ENCODE assay signal across 11 mouse cellular contexts in the genomic region with DNA sequence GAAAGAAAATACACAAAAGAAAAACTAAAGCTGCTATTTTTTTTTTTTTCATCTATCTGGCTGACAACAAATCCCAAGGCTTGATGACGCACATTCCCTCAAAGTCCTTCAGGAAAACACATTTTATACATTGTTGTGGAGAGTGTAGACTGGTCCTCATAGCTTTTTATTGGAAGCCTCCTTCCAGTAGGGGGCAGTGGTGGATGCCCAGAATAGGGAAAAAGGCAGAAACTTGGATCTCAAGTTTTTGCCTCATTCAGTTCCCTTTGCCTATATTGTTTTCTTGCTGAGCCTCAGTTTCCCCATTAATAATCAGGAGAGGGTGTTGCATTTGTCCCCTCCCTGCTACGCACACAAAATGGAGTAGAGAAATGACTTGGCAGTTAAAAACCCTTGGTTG. TPM values are rescaled to one million over a fixed set of nuclear protein-coding genes. Genes with fewer than 3 reads are reported as not detected.
DNase-seq lines count a peak whose midpoint lies in the region; ATAC-seq and TF ChIP-seq lines count a peak whose summit lies in the region.
"Had no signal": no experiment of that assay in that cellular context is flagged by ENCODE, and none has a peak within 500 bp of the region (broad histone marks: within the 10 kb centered on the region; RNA-seq: fewer than 3 reads in every experiment).

No protein-coding gene starts in this region.

- H3K4me3 ChIP-seq in forebrain, embryonic 15.5 days: no peak overlapping the region
- H3K4me3 ChIP-seq in forebrain, embryonic 14.5 days (ENCODE audit: low read depth, low read length): no peak overlapping the region
- no peak overlapping the region for H3K4me3 ChIP-seq in lung, postnatal 0 days (ENCODE audit: low read depth, low read length)
- no peak overlapping the region for H3K4me3 ChIP-seq in midbrain, embryonic 16.5 days (ENCODE audit: low read depth, low read length)
- H3K4me3 ChIP-seq: lung, embryonic 15.5 days had no signal

- no peak for TF ChIP-seq EP300 in lung, postnatal 0 days (IDR thresholded peaks at IDR 0.05)

- H3K27ac ChIP-seq in forebrain, embryonic 15.5 days (replicated peaks): 0 out of 2 replicates have a peak overlapping the region, but pooled peaks have one; percentile 67
- H3K27ac ChIP-seq in forebrain, embryonic 14.5 days (ENCODE audit: low read depth, low read length): no peak overlapping the region
- no peak overlapping the region for H3K27ac ChIP-seq in lung, postnatal 0 days (ENCODE audit: low read length)
- peak overlapping the region; percentile 74; the same call in 1 of the 2 replicates for H3K27ac ChIP-seq in midbrain, embryonic 16.5 days (ENCODE audit: low read length)
- H3K27ac ChIP-seq: lung, embryonic 15.5 days had no signal

- H3K4me1 ChIP-seq in forebrain, embryonic 15.5 days: peaks cover 16% of the 10 kb centered on the region
- H3K4me1 ChIP-seq in forebrain, embryonic 14.5 days (ENCODE audit: control insufficient read depth, insufficient read depth, low read length): peaks cover 11% of the 10 kb centered on the region
- H3K4me1 ChIP-seq in lung, postnatal 0 days (ENCODE audit: insufficient read depth, low read depth, low read length): peaks cover 4% of the 10 kb centered on the region; the same call in 1 of the 2 replicates
- H3K4me1 ChIP-seq in midbrain, embryonic 16.5 days (ENCODE audit: control insufficient read depth, insufficient read depth, low read length): peaks cover 12% of the 10 kb centered on the region

- no peak for ATAC-seq in forebrain, embryonic 15.5 days (replicated peaks)
- no peak for ATAC-seq in forebrain, embryonic 14.5 days
- no peak for ATAC-seq in lung, postnatal 0 days
- no peak for ATAC-seq in midbrain, embryonic 16.5 days

- H3K27me3 ChIP-seq in forebrain, embryonic 15.5 days: no peaks in the 10 kb centered on the region; the same call in 1 of the 2 replicates
- H3K27me3 ChIP-seq in forebrain, embryonic 14.5 days (replicated peaks; ENCODE audit: control insufficient read depth, insufficient read depth, low read length): no peaks in the 10 kb centered on the region
- H3K27me3 ChIP-seq in lung, postnatal 0 days (replicated peaks; ENCODE audit: insufficient read depth, low read length): no peaks in the 10 kb centered on the region
- H3K27me3 ChIP-seq in midbrain, embryonic 16.5 days (ENCODE audit: control insufficient read depth, insufficient read depth, low read depth, low read length): no peaks in the 10 kb centered on the region
- H3K27me3 ChIP-seq: lung, embryonic 15.5 days had no signal

- no peak for TF ChIP-seq POLR2A in brain, embryonic 14.5 days (IDR thresholded peaks at IDR 0.05; ENCODE audit: borderline replicate concordance, extremely low read depth, insufficient read depth, insufficient read length, poor library complexity, severe bottlenecking)

- no peak overlapping the region for H3K9ac ChIP-seq in forebrain, embryonic 15.5 days (replicated peaks)
- no peak overlapping the region for H3K9ac ChIP-seq in forebrain, embryonic 14.5 days (ENCODE audit: low read length)
- no peak overlapping the region for H3K9ac ChIP-seq in lung, postnatal 0 days (replicated peaks; ENCODE audit: low read depth)
- no peak overlapping the region for H3K9ac ChIP-seq in midbrain, embryonic 16.5 days (ENCODE audit: low read depth, low read length)
- H3K9ac ChIP-seq: lung, embryonic 15.5 days had no signal

- no peak for DNase-seq in forebrain, embryonic 14.5 days (ENCODE audit: low spot score)
- DNase-seq in lung, postnatal 0 days (ENCODE audit: low spot score): no peak
- DNase-seq in lung, postnatal 36 days: no peak
- DNase-seq in brain, embryonic 14.5 days (ENCODE audit: low read depth): no peak
- DNase-seq in kidney, postnatal 25 days: no peak
- no peak for DNase-seq in cerebellum, adult 18-20 months
- DNase-seq: adrenal gland, postnatal 36 days; layer of hippocampus, adult 9-11 months had no signal

- 93% methylated on average over 2 of the region's 2 CpGs for WGBS in forebrain, embryonic 15.5 days
- 97% methylated on average over 2 of the region's 2 CpGs for WGBS in forebrain, embryonic 14.5 days
- 94% methylated on average over 2 of the region's 2 CpGs for WGBS in lung, postnatal 0 days
- WGBS in midbrain, embryonic 16.5 days: 90% methylated on average over 2 of the region's 2 CpGs

- no peak overlapping the region for H3K4me2 ChIP-seq in forebrain, embryonic 15.5 days (replicated peaks)
- H3K4me2 ChIP-seq in forebrain, embryonic 14.5 days (ENCODE audit: low read length): no peak overlapping the region
- H3K4me2 ChIP-seq in lung, postnatal 0 days (replicated peaks; ENCODE audit: low read depth, low read length): no peak overlapping the region
- no peak overlapping the region for H3K4me2 ChIP-seq in midbrain, embryonic 16.5 days (ENCODE audit: low read length)
- H3K4me2 ChIP-seq: lung, embryonic 15.5 days had no signal

- H3K36me3 ChIP-seq in forebrain, embryonic 15.5 days: no peaks in the 10 kb centered on the region
- no peaks in the 10 kb centered on the region for H3K36me3 ChIP-seq in forebrain, embryonic 14.5 days (ENCODE audit: control insufficient read depth, insufficient read depth, low read length)
- H3K36me3 ChIP-seq in lung, postnatal 0 days (ENCODE audit: insufficient read depth, low read length): no peaks in the 10 kb centered on the region
- H3K36me3 ChIP-seq in midbrain, embryonic 16.5 days (ENCODE audit: control insufficient read depth, insufficient read depth, low read length): no peaks in the 10 kb centered on the region
- H3K36me3 ChIP-seq: lung, embryonic 15.5 days had no signal

- TF ChIP-seq CTCF in lung, postnatal 0 days (IDR thresholded peaks at IDR 0.05): peak; percentile 47
- peak; percentile 44; the same call in 1 of the 2 replicates for TF ChIP-seq CTCF in brain, embryonic 14.5 days (IDR thresholded peaks at IDR 0.05; ENCODE audit: borderline replicate concordance, extremely low read depth, insufficient read depth, insufficient read length)

- H3K9me3 ChIP-seq in forebrain, embryonic 15.5 days: no peaks in the 10 kb centered on the region
- no peaks in the 10 kb centered on the region for H3K9me3 ChIP-seq in forebrain, embryonic 14.5 days (replicated peaks; ENCODE audit: control insufficient read depth, low read length)
- H3K9me3 ChIP-seq in lung, postnatal 0 days (ENCODE audit: low read length): no peaks in the 10 kb centered on the region
- H3K9me3 ChIP-seq in midbrain, embryonic 16.5 days (replicated peaks; ENCODE audit: control insufficient read depth, low read length, poor library complexity, severe bottlenecking): no peaks in the 10 kb centered on the region
- H3K9me3 ChIP-seq: lung, embryonic 15.5 days had no signal

RNA-seq across cellular contexts. Expression of a gene that starts 49.7 kb away (rescaled TPM):
- polyA plus RNA-seq in forebrain, embryonic 15.5 days (2015; fragmentation: Nextera tagmentation; extraction: Ambion mirVana): 18.1 and 19.7 TPM in 2 replicates
- polyA plus RNA-seq in forebrain, embryonic 14.5 days (2014; fragmentation: Nextera tagmentation; extraction: Ambion mirVana): 16.5 and 19.2 TPM in 2 replicates
- polyA plus RNA-seq in lung, postnatal 0 days (2015; fragmentation: Nextera tagmentation; extraction: Ambion mirVana): 4.3 and 7.2 TPM in 2 replicates
- 67.0 and 70.4 TPM in 2 replicates for polyA plus RNA-seq in brain, embryonic 14.5 days (2012; rRNA removed)
- 54.5 and 55.3 TPM in 2 replicates for polyA plus RNA-seq in midbrain, embryonic 16.5 days (2015; fragmentation: Nextera tagmentation; extraction: Ambion mirVana)

Comparison
In these comparisons a context has a peak if more than half of its experiments do, and no peak if none do; other contexts are left out.
1. H3K27ac ChIP-seq: peak in forebrain, embryonic 15.5 days (single experiment) and midbrain, embryonic 16.5 days (single experiment); none in forebrain, embryonic 14.5 days (single experiment) and lung, postnatal 0 days (single experiment).